Mouse (Mus musculus) bone marrow, adult 2 months (tissue): ENCODE measurements around the gene Rnf227.

Experiments
- CTCF ChIP-seq: fragments of 200-500 bp; IDR thresholded peaks from 2 replicates; pipeline ENCODE4 v1.5.1; 2011; ENCODE audit warnings: low read length, control low read depth; ENCODE audit not compliant: control insufficient read depth, insufficient read depth
- POLR2A ChIP-seq: fragments of 200-500 bp; IDR thresholded peaks from 2 replicates; pipeline ENCODE4 v1.6.1; 2011; ENCODE audit warnings: low read depth, mild to moderate bottlenecking, control low read depth, low read length, borderline replicate concordance; ENCODE audit not compliant: control insufficient read depth

GRCm38 (mm10) chr11:69331929-69332405 is 8.3 kb upstream of the Rnf227 start:
- TF ChIP-seq CTCF (no peak), POLR2A (peak; percentile 29; the same call in 1 of the 2 replicates)
